ENCODE assay signal across 20 mouse cellular contexts in genomic region chr6:40142582-40142981, GRCm38 (mm10).
A peak's percentile ranks its signal among the peaks of the same experiment; 100 is the strongest.
DNase-seq lines count a peak whose midpoint lies in the region; ATAC-seq lines count a peak whose summit lies in the region.
"Had no signal": no experiment of that assay in that cellular context is flagged by ENCODE, and none has a peak within 500 bp of the region (broad histone marks: within the 10 kb centered on the region; RNA-seq: fewer than 3 reads in every experiment).

No protein-coding gene starts in this region.

- no peak overlapping the region for H3K27ac ChIP-seq in limb, embryonic 13.5 days
- no peak overlapping the region for H3K27ac ChIP-seq in limb, embryonic 10.5 days
- H3K27ac ChIP-seq: intestine, embryonic 15.5 days; layer of hippocampus, adult 2 months had no signal

- 19% methylated on average over 5 of the region's 5 CpGs for WGBS in limb, embryonic 13.5 days
- 24% methylated on average over 5 of the region's 5 CpGs for WGBS in limb, embryonic 10.5 days

- H3K36me3 ChIP-seq in limb, embryonic 13.5 days, result no peaks in the 10 kb centered on the region
- H3K36me3 ChIP-seq in limb, embryonic 10.5 days, result no peaks in the 10 kb centered on the region
- H3K36me3 ChIP-seq: hindbrain, embryonic 13.5 days; intestine, embryonic 15.5 days had no signal

- H3K9ac ChIP-seq in limb, embryonic 13.5 days, result no peak overlapping the region
- H3K9ac ChIP-seq: hindbrain, embryonic 13.5 days; intestine, embryonic 15.5 days had no signal

- H3K9me3 ChIP-seq in limb, embryonic 13.5 days, result no peaks in the 10 kb centered on the region
- H3K9me3 ChIP-seq in limb, embryonic 10.5 days (replicated peaks), result no peaks in the 10 kb centered on the region
- H3K9me3 ChIP-seq: hindbrain, embryonic 13.5 days; intestine, embryonic 15.5 days had no signal

- no peak for DNase-seq in frontal cortex, postnatal 36 days (ENCODE audit: low spot score in 2 of 2)
- DNase-seq in limb, embryonic 10.5 days (ENCODE audit: low spot score), result no peak
- DNase-seq in Muller cell, postnatal 12 days (ENCODE audit: inconsistent ontology term), result peak; percentile 58
- no peak for DNase-seq in gastrocnemius, postnatal 36 days
- no peak for DNase-seq in spleen, postnatal 36 days (ENCODE audit: low spot score in 2 of 2)
- DNase-seq: adrenal gland, adult 2 months; B cell, adult 2 months; cerebellum, adult 8-10 months; embryo, embryonic 11 days; gastrocnemius, postnatal 10 days; kidney, adult 9 months; layer of hippocampus, postnatal 36 days; liver; lung, postnatal 10 days had no signal

- H3K27me3 ChIP-seq in limb, embryonic 13.5 days, result no peaks in the 10 kb centered on the region
- no peaks in the 10 kb centered on the region for H3K27me3 ChIP-seq in limb, embryonic 10.5 days (ENCODE audit: low read depth, poor library complexity, severe bottlenecking)
- H3K27me3 ChIP-seq: hindbrain, embryonic 13.5 days; intestine, embryonic 15.5 days had no signal

- no peak overlapping the region for H3K4me2 ChIP-seq in limb, embryonic 13.5 days (replicated peaks)
- H3K4me2 ChIP-seq: hindbrain, embryonic 13.5 days; intestine, embryonic 15.5 days had no signal

- ATAC-seq in frontal cortex, adult (ENCODE audit: low TSS enrichment), result peak; percentile 6; the same call in 1 of the 2 replicates
- peak; percentile 76 for ATAC-seq in limb, embryonic 13.5 days (ENCODE audit: low FRiP score, low read depth)
- peak; percentile 70 for ATAC-seq in megakaryocyte progenitor cell, adult 5-6 weeks (replicated peaks; ENCODE audit: poor library complexity)
- ATAC-seq: intestine, embryonic 15.5 days had no signal

- no peak overlapping the region for H3K4me3 ChIP-seq in limb, embryonic 13.5 days
- H3K4me3 ChIP-seq in limb, embryonic 10.5 days, result no peak overlapping the region
- H3K4me3 ChIP-seq: hindbrain, embryonic 13.5 days; intestine, embryonic 15.5 days; layer of hippocampus, adult 2 months had no signal

- intact Hi-C loops in gastrocnemius, postnatal 36 days (cut with DNase I), result no loop called here

- H3K4me1 ChIP-seq in limb, embryonic 13.5 days, result peaks cover 6% of the 10 kb centered on the region; the same call in 1 of the 2 replicates
- no peaks in the 10 kb centered on the region for H3K4me1 ChIP-seq in limb, embryonic 10.5 days
- H3K4me1 ChIP-seq: intestine, embryonic 15.5 days had no signal

Comparison
In these comparisons a context has a peak if more than half of its experiments do, and no peak if none do; other contexts are left out.
1. ATAC-seq: peak in every context shown above with its lines; median percentile 76 in limb, embryonic 13.5 days; 70 in megakaryocyte progenitor cell, adult 5-6 weeks; 6 in frontal cortex, adult.